Mouse (Mus musculus) heart, embryonic 14.5 days (tissue): ENCODE measurements at regions not wholly inside any gene's neighbourhood (a gene's known extent, or its start where the extent isn't known, plus 50 kb on each side); places are given as distances from the start of the nearest gene placed in this dataset.

Experiments used
- ATAC-seq: fragments of 200-750 bp; cut with Nextera tagmentation; 2 replicates; pipeline ENCODE4 v1.8.0; 2017; ENCODE audit warnings: low read depth, moderate TSS enrichment; ENCODE audit not compliant: insufficient number of reproducible peaks, insufficient read depth, low FRiP score
- H3K27ac ChIP-seq, 2 experiments: fragments of 200-500 bp in 1 of 2; fragments of 300-500 bp in 1 of 2; sonication (generic) in 1 of 2; replicated peaks in 1 of 2; 2 replicates each; pipeline ENCODE4 v1.5.1; 2012 to 2014; ENCODE audit warnings: low read depth in 2 of 2, low read length in 2 of 2, control low read depth in 1 of 2, mild to moderate bottlenecking in 1 of 2, mixed read lengths in 1 of 2; ENCODE audit not compliant: control insufficient read depth in 1 of 2, insufficient read depth in 1 of 2
- H3K27me3 ChIP-seq: fragments of 300-500 bp; sonication (generic); 2 replicates; pipeline ENCODE4 v1.6.1; 2014; ENCODE audit warnings: mild to moderate bottlenecking, low read length, control low read depth; ENCODE audit not compliant: control insufficient read depth, insufficient read depth
- H3K36me3 ChIP-seq: fragments of 300-500 bp; sonication (generic); 2 replicates; pipeline ENCODE4 v1.6.1; 2014; ENCODE audit warnings: mild to moderate bottlenecking, control low read depth, low read length, mixed read lengths; ENCODE audit not compliant: control insufficient read depth, insufficient read depth
- H3K4me1 ChIP-seq, 2 experiments: fragments of 200-500 bp in 1 of 2; fragments of 300-500 bp in 1 of 2; sonication (generic) in 1 of 2; 2 replicates each; pipeline ENCODE4 v1.6.1; 2012 to 2014; ENCODE audit warnings: low read length in 2 of 2, control low read depth in 1 of 2, mixed read lengths in 1 of 2; ENCODE audit not compliant: control insufficient read depth in 2 of 2, insufficient read depth in 2 of 2
- H3K4me2 ChIP-seq: fragments of 300-500 bp; sonication (generic); 2 replicates; pipeline ENCODE4 v1.6.1; 2014; ENCODE audit warnings: mild to moderate bottlenecking, low read length
- H3K4me3 ChIP-seq, 2 experiments: fragments of 200-500 bp in 1 of 2; fragments of 300-500 bp in 1 of 2; sonication (generic) in 1 of 2; 2 replicates each; pipeline ENCODE4 v1.5.1; 2012 to 2014; ENCODE audit warnings: low read length in 2 of 2, mild to moderate bottlenecking in 2 of 2, control low read depth in 1 of 2, low read depth in 1 of 2, moderate library complexity in 1 of 2; ENCODE audit not compliant: control insufficient read depth in 1 of 2, insufficient read depth in 1 of 2
- H3K9ac ChIP-seq: fragments of 300-500 bp; sonication (generic); 2 replicates; pipeline ENCODE4 v1.6.1; 2014; ENCODE audit warnings: mild to moderate bottlenecking, low read length
- H3K9me3 ChIP-seq: fragments of 300-500 bp; sonication (generic); 2 replicates; pipeline ENCODE4 v1.6.1; 2016; ENCODE audit warnings: low read length, control low read depth; ENCODE audit not compliant: control insufficient read depth
- WGBS: fragments of 180-500 bp; shearing (Covaris S2); extraction: QIAGEN DNeasy Blood & Tissue Kit; methylation state at CpG from one replicate; pipeline ENCODE4 v1.1.7; 2014; 5-methylcytosine and 5-hydroxymethylcytosine counted together

DNA sequence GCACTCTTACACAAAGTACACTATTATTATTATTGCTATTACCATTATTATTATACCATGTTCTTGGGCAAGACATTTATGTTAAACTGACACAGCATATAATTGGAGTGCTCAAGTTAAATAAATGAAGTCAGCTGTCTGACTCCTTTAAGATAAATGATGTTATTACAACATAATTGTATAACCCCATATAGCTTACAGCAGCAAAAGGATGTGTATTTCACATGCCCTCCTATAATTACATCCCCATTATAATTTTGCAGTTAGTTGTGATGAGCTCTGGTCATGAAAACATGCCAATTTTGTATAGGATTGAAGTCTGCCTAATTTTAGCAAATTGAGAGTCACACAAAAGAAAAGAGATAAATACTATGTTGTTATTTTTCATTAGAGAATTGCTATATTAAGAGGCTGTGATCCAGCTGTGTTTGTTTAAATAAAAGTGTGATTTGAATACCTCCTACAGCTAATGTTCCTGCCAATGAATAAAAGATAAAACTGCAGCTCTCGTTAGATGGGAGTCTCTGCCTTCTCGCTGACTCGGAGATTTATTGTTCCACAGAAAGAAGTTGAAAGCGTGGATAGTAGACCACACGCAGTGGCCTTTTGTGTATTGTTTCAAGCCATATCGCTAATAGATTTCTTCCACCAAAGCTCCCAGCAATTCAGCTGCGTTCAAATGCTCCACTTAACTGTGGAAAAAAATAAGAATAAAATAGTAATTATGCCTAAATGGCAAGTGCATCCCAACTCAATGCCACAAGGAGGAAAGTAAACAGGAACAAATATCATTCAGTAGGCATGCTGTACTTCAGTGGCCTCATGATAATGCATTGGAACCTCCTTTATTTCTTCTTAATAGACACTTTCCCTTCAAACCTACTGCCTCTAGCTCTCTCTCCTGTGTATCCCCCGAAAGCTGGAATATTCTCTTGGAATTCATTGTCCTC is 194.9 kb upstream of the Gm10192 start:
- H3K4me2 ChIP-seq: no peak overlapping the region
- H3K36me3 ChIP-seq: no peaks in the 10 kb centered on the region
- no peak for ATAC-seq
- no peak overlapping the region for H3K4me3 ChIP-seq
- H3K9me3 ChIP-seq: no peaks in the 10 kb centered on the region
- no peaks in the 10 kb centered on the region for H3K27me3 ChIP-seq
- peaks cover 0 to 4% of the 10 kb centered on the region in 2 experiments; a peak in 1 of 4 replicates for H3K4me1 ChIP-seq
- WGBS: 77% methylated on average over 8 of the region's 8 CpGs
- no peak overlapping the region for H3K9ac ChIP-seq
- no peak overlapping the region for H3K27ac ChIP-seq

DNA sequence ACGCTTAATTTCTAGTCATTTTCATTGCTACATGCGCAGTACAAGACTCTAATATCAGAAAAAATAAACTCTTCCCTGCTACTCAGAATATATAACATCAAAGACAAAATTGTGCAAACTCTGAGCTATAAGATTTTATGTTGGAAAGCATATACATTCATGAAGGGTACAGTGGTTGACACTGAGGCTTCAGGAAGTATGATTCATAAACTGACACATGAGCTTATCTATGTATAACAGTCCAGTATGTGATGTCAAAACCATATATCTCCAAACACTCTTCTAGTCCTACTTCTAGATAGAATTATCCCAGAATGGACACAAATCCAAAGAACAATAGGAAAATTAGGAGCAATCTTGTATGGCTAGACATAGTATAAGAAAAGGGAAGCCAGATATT is 177.5 kb upstream of the Gm10192 start:
- H3K27me3 ChIP-seq: no peaks in the 10 kb centered on the region
- no peak overlapping the region for H3K4me3 ChIP-seq
- no peak overlapping the region for H3K27ac ChIP-seq
- H3K9ac ChIP-seq: no peak overlapping the region
- H3K36me3 ChIP-seq: no peaks in the 10 kb centered on the region
- peaks cover 0 to 4% of the 10 kb centered on the region in 2 experiments; a peak in 2 of 4 replicates for H3K4me1 ChIP-seq
- no peaks in the 10 kb centered on the region for H3K9me3 ChIP-seq
- ATAC-seq: no peak
- H3K4me2 ChIP-seq: no peak overlapping the region
- 92% methylated on average over 2 of the region's 2 CpGs for WGBS

DNA sequence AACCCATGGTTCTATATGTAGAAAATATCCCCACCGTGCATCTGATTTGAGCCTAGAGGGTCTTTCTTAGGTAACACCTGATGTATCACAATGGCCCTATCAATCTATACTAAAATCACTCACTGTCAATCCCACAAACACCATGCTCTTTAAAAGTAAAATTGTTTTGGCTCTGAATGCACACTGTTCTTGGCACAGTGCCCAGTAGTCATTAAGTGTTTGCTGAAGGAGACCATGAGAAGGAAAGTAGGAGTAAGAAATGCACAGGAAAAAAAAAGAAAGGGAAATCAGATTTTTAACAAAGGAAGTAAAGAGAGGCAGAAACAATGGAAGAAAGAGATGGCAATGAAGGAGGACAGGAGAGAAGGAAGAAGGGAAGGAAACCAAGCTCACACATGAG is 175.0 kb upstream of the Gm10192 start:
- 41% methylated on average over 1 of the region's 1 CpGs for WGBS
- Histone ChIP-seq H3K4me1 (peaks cover 0 to 4% of the 10 kb centered on the region in 2 experiments; a peak in 2 of 4 replicates), H3K9me3 (no peaks in the 10 kb centered on the region), H3K36me3 (no peaks in the 10 kb centered on the region), H3K27me3 (no peaks in the 10 kb centered on the region), H3K4me2 (no peak overlapping the region), H3K4me3 (no peak overlapping the region), H3K9ac (no peak overlapping the region), H3K27ac (no peak overlapping the region)
- no peak for ATAC-seq

DNA sequence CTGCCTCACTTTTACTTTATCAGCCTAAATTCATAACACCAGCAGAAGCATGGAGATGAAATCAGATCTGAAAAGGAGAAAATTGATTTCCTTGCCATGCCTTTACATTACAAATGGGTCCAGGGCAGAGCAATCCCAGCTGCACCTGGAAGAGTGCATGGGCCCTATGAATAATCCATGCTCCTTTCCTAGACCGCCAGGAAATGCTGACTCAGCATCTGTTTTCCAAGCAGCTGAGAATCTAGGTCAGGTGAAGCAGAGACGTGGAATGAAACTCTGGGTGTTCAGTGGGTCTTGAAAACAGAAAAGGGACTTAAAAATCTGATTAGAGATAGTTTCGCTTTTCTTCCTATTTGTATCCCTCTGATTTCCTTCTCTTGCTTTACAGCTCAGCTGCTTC is 163.8 kb upstream of the Gm10192 start:
- Histone ChIP-seq H3K27me3 (no peaks in the 10 kb centered on the region), H3K4me3 (no peak overlapping the region), H3K4me2 (no peak overlapping the region), H3K36me3 (no peaks in the 10 kb centered on the region), H3K9me3 (no peaks in the 10 kb centered on the region), H3K27ac (no peak overlapping the region), H3K4me1 (no peaks in the 10 kb centered on the region), H3K9ac (no peak overlapping the region)
- no peak for ATAC-seq
- 64% methylated on average over 3 of the region's 3 CpGs for WGBS

DNA sequence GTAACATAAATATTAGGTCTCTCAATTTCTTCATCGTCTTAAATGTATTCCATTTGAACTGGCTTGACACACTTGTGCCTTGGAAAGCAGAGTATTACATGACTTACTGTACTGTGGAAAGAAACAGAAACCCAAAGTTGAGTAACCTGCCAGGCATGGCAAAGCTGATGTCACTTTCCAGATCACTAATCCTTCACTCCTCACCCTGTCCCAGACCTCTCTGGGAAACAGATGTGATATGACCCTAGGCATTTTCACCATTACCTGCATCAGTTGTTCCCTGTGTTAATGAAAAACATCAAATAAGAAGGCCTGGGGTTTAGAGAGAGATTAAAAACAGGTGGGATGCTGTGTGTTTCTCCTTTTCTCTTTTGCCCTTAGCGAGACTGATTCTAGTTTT is 161.4 kb upstream of the Gm10192 start:
- H3K27me3 ChIP-seq: no peaks in the 10 kb centered on the region
- no peak for ATAC-seq
- H3K27ac ChIP-seq: no peak overlapping the region
- H3K36me3 ChIP-seq: no peaks in the 10 kb centered on the region
- 83% methylated on average over 2 of the region's 2 CpGs for WGBS
- no peaks in the 10 kb centered on the region for H3K9me3 ChIP-seq
- no peak overlapping the region for H3K4me3 ChIP-seq
- H3K4me1 ChIP-seq: no peaks in the 10 kb centered on the region
- H3K9ac ChIP-seq: no peak overlapping the region
- H3K4me2 ChIP-seq: no peak overlapping the region

DNA sequence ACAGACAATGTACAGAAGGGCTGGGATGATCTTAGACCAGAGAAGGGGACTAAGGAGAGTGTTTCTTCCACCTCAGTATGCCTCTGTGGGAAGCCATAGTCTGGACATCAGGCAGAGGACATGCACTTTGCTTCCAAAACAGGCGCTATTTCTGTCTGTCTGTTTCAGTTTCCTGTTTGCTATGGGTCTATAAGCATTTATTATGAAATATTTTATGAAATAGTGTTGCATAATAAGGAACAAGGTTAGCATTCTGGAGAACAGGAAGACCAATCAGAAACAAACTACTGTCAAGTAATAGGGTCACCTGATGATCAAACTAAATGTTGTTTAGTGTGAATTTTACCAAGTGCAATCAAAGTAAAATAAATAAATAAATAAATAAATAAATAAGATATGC is 160.4 kb upstream of the Gm10192 start:
- Histone ChIP-seq H3K27me3 (no peaks in the 10 kb centered on the region), H3K4me2 (no peak overlapping the region), H3K4me1 (no peaks in the 10 kb centered on the region), H3K9me3 (no peaks in the 10 kb centered on the region), H3K4me3 (no peak overlapping the region), H3K36me3 (no peaks in the 10 kb centered on the region), H3K9ac (no peak overlapping the region), H3K27ac (no peak overlapping the region)
- WGBS: 74% methylated on average over 1 of the region's 1 CpGs
- ATAC-seq: no peak
